Mouse (Mus musculus) stomach, embryonic 16.5 days (tissue): ENCODE data around the gene Ncapg. TPM values are rescaled to one million over a fixed set of nuclear protein-coding genes. Genes with fewer than 3 reads are reported as not detected.

Source experiments
- ATAC-seq: fragments of 200-750 bp; cut with Nextera tagmentation; 2 replicates; pipeline ENCODE4 v1.8.0; 2017; ENCODE audit warnings: moderate number of reproducible peaks, moderate TSS enrichment; ENCODE audit not compliant: insufficient read depth, low FRiP score
- H3K27ac ChIP-seq: fragments of 300-500 bp; sonication (generic); 2 replicates; pipeline ENCODE4 v1.5.1; 2014; ENCODE audit warnings: low read length
- H3K27me3 ChIP-seq: fragments of 300-500 bp; sonication (generic); 2 replicates; pipeline ENCODE4 v1.6.1; 2014; ENCODE audit warnings: low read length, control low read depth, mixed read lengths; ENCODE audit not compliant: control insufficient read depth, insufficient read depth
- H3K36me3 ChIP-seq: fragments of 300-500 bp; sonication (generic); 2 replicates; pipeline ENCODE4 v1.6.1; 2014; ENCODE audit warnings: low read length; ENCODE audit not compliant: control insufficient read depth, insufficient read depth
- H3K4me1 ChIP-seq: fragments of 300-500 bp; sonication (generic); 2 replicates; pipeline ENCODE4 v1.6.1; 2014; ENCODE audit warnings: low read length, control low read depth, mixed read lengths; ENCODE audit not compliant: control insufficient read depth, insufficient read depth
- H3K4me2 ChIP-seq: fragments of 300-500 bp; sonication (generic); 2 replicates; pipeline ENCODE4 v1.6.1; 2014; ENCODE audit warnings: low read depth, low read length, mixed read lengths
- H3K4me3 ChIP-seq: fragments of 300-500 bp; sonication (generic); replicated peaks from 2 replicates; pipeline ENCODE4 v1.5.1; 2014; ENCODE audit warnings: mild to moderate bottlenecking, low read length
- H3K9ac ChIP-seq: fragments of 300-500 bp; sonication (generic); 2 replicates; pipeline ENCODE4 v1.6.1; 2014; ENCODE audit warnings: low read length
- H3K9me3 ChIP-seq: fragments of 300-500 bp; sonication (generic); replicated peaks from 2 replicates; pipeline ENCODE4 v1.6.1; 2016; ENCODE audit warnings: low read length, control low read depth; ENCODE audit not compliant: control insufficient read depth
- WGBS: fragments of 180-500 bp; shearing (Covaris S2); extraction: QIAGEN DNeasy Blood & Tissue Kit; methylation state at CpG from one replicate; pipeline ENCODE4 v1.1.7; 2014; 5-methylcytosine and 5-hydroxymethylcytosine counted together
- polyA plus RNA-seq: library from polyadenylated mRNA; unstranded; fragments of >200 nt; fragmentation: Nextera tagmentation; extraction: Ambion mirVana; gene quantifications from 2 replicates; pipeline ENCODE4 v1.2.1, GENCODE M21; 2015

The Ncapg gene
- 41.2 and 44.2 TPM in 2 replicates for polyA plus RNA-seq

DNA sequence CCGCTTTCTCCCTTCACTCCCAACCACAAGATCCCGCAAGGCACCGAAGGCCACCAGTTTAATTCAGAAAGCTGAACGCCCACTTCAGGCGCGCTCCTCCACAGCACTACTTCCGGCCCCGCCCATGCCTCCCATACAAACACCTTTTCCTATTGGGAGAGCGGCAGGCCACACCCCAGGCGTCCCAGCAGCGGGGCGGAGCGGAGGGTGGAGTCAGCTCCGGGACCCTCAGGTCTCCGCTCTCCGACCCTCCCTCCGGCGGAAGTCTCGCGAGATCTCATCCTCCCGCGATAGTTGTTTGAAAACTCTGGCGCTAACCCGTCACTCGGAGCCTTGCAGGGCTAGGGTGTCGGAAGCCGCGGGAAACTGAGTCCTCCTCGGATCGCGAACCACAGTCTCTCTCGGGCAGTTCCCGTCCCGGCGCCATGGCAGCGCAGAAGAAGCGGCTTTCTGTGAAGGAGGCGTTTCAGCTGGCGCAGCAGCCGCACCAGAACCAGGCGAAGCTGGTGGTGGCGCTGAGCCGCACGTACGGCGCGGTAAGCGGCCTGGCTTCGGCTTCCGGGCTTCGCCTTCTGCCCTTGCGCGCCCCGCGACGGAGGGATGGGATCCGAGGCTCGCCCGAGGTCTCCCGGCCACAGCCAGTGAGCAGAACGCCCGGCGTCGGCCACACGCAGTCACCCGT, at the start of gene Ncapg:
Gene Ncapg (plus strand): TSS at position 322 of the 682 bp plus-strand sequence.
- H3K9me3 ChIP-seq = no peaks in the 10 kb centered on the region
- H3K4me2 ChIP-seq = peak within 1 kb of the TSS; percentile 76
- peak within 1 kb of the TSS; percentile 87 for H3K27ac ChIP-seq
- ATAC-seq = peak; percentile 100
- peak within 1 kb of the TSS; percentile 91 for H3K9ac ChIP-seq
- H3K4me3 ChIP-seq = peak within 1 kb of the TSS; percentile 87
- WGBS = under 1% methylated on average over 66 of the region's 66 CpGs
- no peaks in the 10 kb centered on the region for H3K36me3 ChIP-seq
- no peaks in the 10 kb centered on the region for H3K27me3 ChIP-seq
- H3K4me1 ChIP-seq = peaks cover 12% of the 10 kb centered on the region

DNA sequence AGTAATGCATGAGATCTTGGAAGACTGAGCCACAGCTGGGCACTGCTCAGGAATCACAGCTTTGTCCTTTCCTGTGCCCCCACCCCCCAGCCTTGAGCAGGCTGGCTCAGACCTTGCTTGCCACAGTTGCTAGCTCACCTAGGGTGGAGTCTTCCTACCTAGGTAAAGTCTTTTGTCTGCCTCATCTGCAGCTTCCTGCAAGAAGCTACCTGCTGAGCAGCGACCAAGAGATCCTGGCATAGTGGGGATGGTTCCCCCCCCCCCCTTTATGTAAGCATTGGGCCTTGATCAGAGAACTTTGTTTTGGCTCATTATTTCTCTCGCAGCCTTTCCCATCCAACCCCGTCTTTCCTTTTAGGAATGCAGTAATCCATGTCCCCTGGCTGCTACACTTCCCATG, 48.2 kb upstream of the Ncapg start:
- ATAC-seq = no peak
- Histone ChIP-seq H3K4me3 (no peak overlapping the region), H3K27ac (no peak overlapping the region), H3K4me1 (no peaks in the 10 kb centered on the region), H3K4me2 (no peak overlapping the region), H3K36me3 (no peaks in the 10 kb centered on the region), H3K9ac (no peak overlapping the region), H3K27me3 (no peaks in the 10 kb centered on the region), H3K9me3 (peaks cover 9% of the 10 kb centered on the region; the same call in 1 of the 2 replicates)
- 58% methylated on average over 3 of the region's 3 CpGs for WGBS

DNA sequence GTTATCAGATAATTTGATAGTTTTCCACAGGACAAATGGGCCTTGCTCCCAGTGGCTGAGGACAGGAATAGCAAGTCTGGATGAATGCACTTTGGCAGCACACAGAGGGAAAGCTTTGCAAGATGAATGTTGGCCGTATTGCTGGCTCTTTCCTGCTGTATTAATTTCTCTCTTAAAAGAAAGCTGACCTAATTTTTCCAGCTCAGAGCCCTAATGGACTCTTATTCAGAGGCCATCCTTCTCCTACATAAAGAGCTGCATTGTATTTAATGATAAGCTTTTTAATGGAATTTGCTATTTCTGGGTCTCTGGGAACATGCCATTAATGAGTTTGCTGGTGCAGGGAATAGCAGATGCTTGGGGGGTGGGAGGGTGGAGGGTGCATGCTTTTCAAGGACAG, 41.9 kb upstream of the Ncapg start:
- Histone ChIP-seq H3K27me3 (no peaks in the 10 kb centered on the region), H3K27ac (no peak overlapping the region), H3K9me3 (peaks cover 9% of the 10 kb centered on the region; the same call in 1 of the 2 replicates), H3K4me3 (no peak overlapping the region), H3K9ac (no peak overlapping the region), H3K36me3 (no peaks in the 10 kb centered on the region), H3K4me2 (no peak overlapping the region), H3K4me1 (no peaks in the 10 kb centered on the region)
- ATAC-seq = peak; percentile 40; the same call in 1 of the 2 replicates
- WGBS = 56% methylated on average over 1 of the region's 1 CpGs

DNA sequence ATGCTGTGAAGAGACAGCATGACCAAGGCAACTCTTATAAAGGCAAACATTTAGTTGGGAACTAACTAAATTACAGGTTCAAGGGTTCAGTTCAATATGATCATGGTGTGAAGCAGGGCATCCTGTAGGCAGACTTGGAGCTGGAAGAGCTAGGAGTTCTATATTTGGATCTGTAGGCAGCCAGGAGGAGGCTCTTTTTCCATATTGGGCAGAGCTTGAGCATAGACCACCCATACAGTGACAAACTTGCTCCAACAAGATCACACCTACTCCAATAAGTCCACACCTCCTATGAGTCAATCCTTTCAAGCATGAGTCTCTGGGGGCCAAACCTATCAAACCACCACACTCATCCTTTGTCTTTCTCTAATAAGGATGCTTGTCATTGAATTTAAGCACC, 40.2 kb upstream of the Ncapg start:
- no peaks in the 10 kb centered on the region for H3K27me3 ChIP-seq
- no peak overlapping the region for H3K9ac ChIP-seq
- no peaks in the 10 kb centered on the region for H3K36me3 ChIP-seq
- peaks cover 6% of the 10 kb centered on the region; the same call in 1 of the 2 replicates for H3K9me3 ChIP-seq
- no peak overlapping the region for H3K27ac ChIP-seq
- H3K4me3 ChIP-seq = no peak overlapping the region
- ATAC-seq = no peak
- H3K4me2 ChIP-seq = no peak overlapping the region
- H3K4me1 ChIP-seq = no peaks in the 10 kb centered on the region

DNA sequence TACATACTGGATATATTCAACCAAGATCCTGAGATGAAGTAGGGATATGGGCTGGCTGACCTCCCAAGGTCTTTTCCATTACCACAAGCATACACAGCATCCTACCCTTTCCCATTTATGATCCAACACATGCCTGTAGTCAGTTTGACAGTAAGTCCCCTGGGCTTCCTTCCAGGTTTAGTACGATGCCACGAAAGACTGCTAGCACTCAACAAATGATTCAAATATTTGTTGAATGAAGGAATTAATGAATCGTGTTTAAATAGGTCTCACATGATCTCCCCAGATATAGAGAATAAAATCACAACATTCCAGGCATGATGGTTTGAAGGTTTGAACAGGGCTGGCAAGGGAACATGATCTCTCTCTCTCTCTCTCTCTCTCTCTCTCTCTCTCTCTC, 31.3 kb upstream of the Ncapg start:
- Histone ChIP-seq H3K27ac (no peak overlapping the region), H3K27me3 (no peaks in the 10 kb centered on the region), H3K4me3 (peak overlapping the region; percentile 22), H3K9ac (no peak overlapping the region), H3K4me1 (peaks cover 3% of the 10 kb centered on the region; the same call in 1 of the 2 replicates), H3K9me3 (no peaks in the 10 kb centered on the region), H3K4me2 (peak overlapping the region; percentile 94), H3K36me3 (no peaks in the 10 kb centered on the region)
- WGBS = 17% methylated on average over 3 of the region's 3 CpGs
- ATAC-seq = no peak

DNA sequence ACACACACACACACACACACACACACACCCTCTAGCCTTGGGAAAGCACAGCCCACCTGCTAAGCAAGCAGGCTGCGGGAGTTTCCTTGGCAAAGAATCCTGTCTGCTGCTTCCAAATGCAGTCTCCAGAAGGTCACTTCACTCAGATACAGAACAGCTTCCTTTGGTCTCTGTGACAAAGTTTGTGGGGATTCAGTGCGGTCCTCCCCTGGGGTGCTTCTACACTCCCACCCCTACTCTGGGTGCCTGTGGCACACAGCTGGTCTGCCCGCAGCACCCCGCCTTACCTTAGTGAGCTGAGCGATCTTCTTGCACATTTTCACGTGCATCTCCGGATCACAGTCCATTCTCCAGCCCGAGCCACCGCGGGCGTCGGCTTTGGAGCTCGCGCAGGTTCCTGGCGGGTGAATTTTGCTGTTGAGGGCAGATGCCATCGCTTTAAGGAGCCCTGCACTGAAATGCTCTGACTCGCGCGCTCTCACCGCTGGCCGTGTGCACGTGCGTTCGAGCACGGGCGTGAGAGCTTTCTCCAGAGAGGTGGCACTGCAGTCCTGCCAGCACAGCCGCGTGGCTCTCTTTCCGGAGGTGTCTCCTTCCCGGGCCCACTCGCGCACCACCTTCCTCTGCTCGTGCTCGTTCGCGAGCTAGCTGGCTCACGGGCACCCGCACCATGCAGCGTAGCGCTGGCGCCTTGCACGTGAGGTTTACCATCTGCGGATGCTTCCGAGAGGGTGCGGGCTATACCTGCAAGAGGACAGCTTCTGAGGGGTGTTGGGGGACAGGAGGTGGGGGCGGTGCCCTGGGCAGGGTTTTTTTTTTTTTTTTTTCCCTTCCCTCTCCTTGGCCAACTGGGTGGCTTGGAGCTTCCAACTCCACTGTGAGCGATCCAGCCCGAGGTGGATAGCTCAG, 30.7 kb upstream of the Ncapg start, which contains the start of gene Fam184b:
Gene Fam184b (minus strand): TSS at position 809 of the 909 bp plus-strand sequence.
- no peaks in the 10 kb centered on the region for H3K36me3 ChIP-seq
- H3K27ac ChIP-seq = no peak within 1 kb of the TSS
- peak within 1 kb of the TSS; percentile 57 for H3K9ac ChIP-seq
- H3K4me3 ChIP-seq = peak within 1 kb of the TSS; percentile 49
- H3K4me1 ChIP-seq = peaks cover 3% of the 10 kb centered on the region; the same call in 1 of the 2 replicates
- H3K9me3 ChIP-seq = no peaks in the 10 kb centered on the region
- no peaks in the 10 kb centered on the region for H3K27me3 ChIP-seq
- 1% methylated on average over 48 of the region's 48 CpGs for WGBS
- peak; percentile 73 for ATAC-seq
- H3K4me2 ChIP-seq = peak within 1 kb of the TSS; percentile 94

DNA sequence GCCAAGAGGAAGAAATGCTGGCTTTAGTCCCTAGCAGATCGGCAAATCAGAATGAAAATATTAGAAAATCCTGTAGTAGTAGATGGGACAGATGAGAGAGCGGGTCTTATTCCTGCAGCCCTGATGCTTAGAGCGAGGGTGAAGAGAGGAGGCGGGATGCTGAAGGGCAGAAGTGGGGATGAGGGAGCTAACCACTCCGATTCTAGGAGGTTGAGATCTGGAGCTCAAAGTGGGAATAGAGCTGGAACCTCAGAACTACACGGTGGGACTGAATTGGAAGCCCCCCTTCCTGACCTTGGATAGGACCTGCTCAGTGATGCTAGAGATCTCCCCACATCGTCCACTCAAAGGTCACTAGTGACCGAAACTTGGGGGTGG, 30.0 kb upstream of the Ncapg start:
- under 1% methylated on average over 8 of the region's 8 CpGs for WGBS
- no peak overlapping the region for H3K27ac ChIP-seq
- H3K9me3 ChIP-seq = no peaks in the 10 kb centered on the region
- H3K4me3 ChIP-seq = peak overlapping the region; percentile 49
- no peaks in the 10 kb centered on the region for H3K27me3 ChIP-seq
- no peaks in the 10 kb centered on the region for H3K36me3 ChIP-seq
- peak overlapping the region; percentile 94 for H3K4me2 ChIP-seq
- H3K4me1 ChIP-seq = peaks cover 3% of the 10 kb centered on the region; the same call in 1 of the 2 replicates
- peak overlapping the region; percentile 57 for H3K9ac ChIP-seq
- peak; percentile 25; the same call in 1 of the 2 replicates for ATAC-seq

DNA sequence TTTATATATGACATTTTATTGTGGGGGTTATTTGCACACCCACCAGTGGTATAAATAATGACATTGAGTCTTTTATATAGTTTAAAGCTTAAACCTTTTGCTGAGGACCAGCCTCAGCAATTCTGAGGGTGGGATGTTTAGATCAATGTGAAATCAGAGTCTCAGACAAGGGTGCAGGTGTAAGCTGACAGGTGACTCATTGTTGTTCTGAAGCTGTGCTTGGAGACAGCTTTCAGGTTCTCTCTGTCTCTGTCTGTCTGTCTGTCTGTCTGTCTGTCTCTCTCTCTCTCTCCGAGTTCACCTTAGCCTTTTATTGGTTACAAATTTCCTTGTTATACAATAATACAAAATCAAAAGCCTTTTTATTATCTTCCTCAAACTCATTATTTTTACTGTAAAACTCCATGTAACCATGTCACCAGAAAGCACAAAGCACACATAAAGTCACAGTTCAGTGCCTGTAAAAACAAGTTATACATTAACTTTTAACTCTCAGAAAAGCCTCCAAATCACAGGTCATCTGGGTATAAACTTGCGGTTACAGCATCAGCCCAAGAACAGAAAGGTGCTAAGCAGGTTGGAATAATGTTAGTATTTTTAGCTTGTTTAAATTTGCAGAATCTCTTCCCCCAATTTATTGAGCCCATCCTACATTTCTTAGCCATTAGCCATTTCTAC, 18.6 kb upstream of the Ncapg start:
- 80% methylated on average over 2 of the region's 2 CpGs for WGBS
- H3K4me3 ChIP-seq = no peak overlapping the region
- no peak overlapping the region for H3K4me2 ChIP-seq
- H3K9me3 ChIP-seq = no peaks in the 10 kb centered on the region
- H3K27ac ChIP-seq = no peak overlapping the region
- no peaks in the 10 kb centered on the region for H3K27me3 ChIP-seq
- no peak for ATAC-seq
- H3K36me3 ChIP-seq = no peaks in the 10 kb centered on the region
- no peak overlapping the region for H3K9ac ChIP-seq
- no peaks in the 10 kb centered on the region for H3K4me1 ChIP-seq
